Mouse (Mus musculus) stomach, postnatal 0 days (tissue): ENCODE measurements around the gene Cd5.

Experiments
- CTCF ChIP-seq: IDR thresholded peaks from 2 replicates; pipeline ENCODE4 v1.5.1; 2016; ENCODE audit warnings: antibody characterized with exemption, low read depth, mild to moderate bottlenecking, moderate library complexity
- EP300 ChIP-seq: optimal IDR thresholded peaks from 2 replicates; pipeline ENCODE3; 2016; ENCODE audit warnings: antibody characterized with exemption

- TF ChIP-seq CTCF = no peak
- TF ChIP-seq EP300 = no peak
Measured at GRCm38 (mm10) chr19:10698131-10698991, 40.4 kb downstream of the Cd5 start.
